In genomic region chr6:87796251-87796880, GRCm38 (mm10) we compare ENCODE assay signal across 17 mouse cellular contexts. TPM values are rescaled to one million over a fixed set of nuclear protein-coding genes. Genes with fewer than 3 reads are reported as not detected.
DNase-seq lines count a peak whose midpoint lies in the region; ATAC-seq and TF ChIP-seq lines count a peak whose summit lies in the region.
"Had no signal": no experiment of that assay in that cellular context is flagged by ENCODE, and none has a peak within 500 bp of the region (broad histone marks: within the 10 kb centered on the region; RNA-seq: fewer than 3 reads in every experiment).

No protein-coding gene starts in this region.

- no peak for TF ChIP-seq CTCF in intestine, postnatal 0 days (IDR thresholded peaks at IDR 0.05; ENCODE audit: low read depth)
- no peak for TF ChIP-seq CTCF in heart, adult 2 months (IDR thresholded peaks at IDR 0.05)

- H3K79me2 ChIP-seq in heart, adult 2 months (replicated peaks; ENCODE audit: control insufficient read depth, insufficient read depth, low read length) = no peaks in the 10 kb centered on the region

- intact Hi-C loops in heart, adult 2 months (cut with DNase I) = no loop called here

- H3K4me2 ChIP-seq in intestine, embryonic 16.5 days (ENCODE audit: low read depth, low read length) = no peak overlapping the region
- H3K4me2 ChIP-seq in intestine, postnatal 0 days (replicated peaks; ENCODE audit: low read depth) = no peak overlapping the region
- peak overlapping the region; percentile 54 for H3K4me2 ChIP-seq in liver, embryonic 13.5 days
- H3K4me2 ChIP-seq in stomach, embryonic 15.5 days = no peak overlapping the region
- H3K4me2 ChIP-seq in forebrain, embryonic 15.5 days (replicated peaks) = no peak overlapping the region

- TF ChIP-seq EP300 in heart, adult 2 months (IDR thresholded peaks at IDR 0.05; ENCODE audit: insufficient read depth, low read depth, low read length) = no peak

- WGBS in intestine, embryonic 16.5 days = 83% methylated on average over 6 of the region's 6 CpGs
- 80% methylated on average over 6 of the region's 6 CpGs for WGBS in intestine, postnatal 0 days
- 59% methylated on average over 6 of the region's 6 CpGs for WGBS in liver, embryonic 13.5 days (ENCODE audit: insufficient replicate concordance)
- 88% methylated on average over 6 of the region's 6 CpGs for WGBS in stomach, embryonic 15.5 days
- WGBS in forebrain, embryonic 15.5 days = 84% methylated on average over 6 of the region's 6 CpGs
- 79% methylated on average over 6 of the region's 6 CpGs for WGBS in heart, adult 2 months

- peak; percentile 53 for DNase-seq in liver, embryonic 13.5 days
- no peak for DNase-seq in heart, adult 2 months
- DNase-seq in left cerebral cortex, adult 11 months (ENCODE audit: low spot score) = no peak
- DNase-seq: cerebellum, adult 9-11 months; gastrocnemius, postnatal 36 days; lung, postnatal 10 days; right cerebral cortex, postnatal 25 days; thymus, postnatal 25 days had no signal

- H3K27ac ChIP-seq in intestine, embryonic 16.5 days (ENCODE audit: low read length) = no peak overlapping the region
- H3K27ac ChIP-seq in intestine, postnatal 0 days (ENCODE audit: low read depth, low read length) = no peak overlapping the region
- H3K27ac ChIP-seq in liver, embryonic 13.5 days = peak overlapping the region; percentile 94
- H3K27ac ChIP-seq in stomach, embryonic 15.5 days = no peak overlapping the region
- H3K27ac ChIP-seq in forebrain, embryonic 15.5 days (replicated peaks) = no peak overlapping the region
- no peak overlapping the region for H3K27ac ChIP-seq in heart, adult 2 months
- H3K27ac ChIP-seq: heart, embryonic 10.5 days; kidney, postnatal 0 days had no signal

- no peaks in the 10 kb centered on the region for H3K9me3 ChIP-seq in intestine, embryonic 16.5 days (ENCODE audit: control insufficient read depth, low read length)
- H3K9me3 ChIP-seq in intestine, postnatal 0 days (ENCODE audit: control insufficient read depth) = no peaks in the 10 kb centered on the region
- no peaks in the 10 kb centered on the region for H3K9me3 ChIP-seq in liver, embryonic 13.5 days (replicated peaks)
- no peaks in the 10 kb centered on the region for H3K9me3 ChIP-seq in stomach, embryonic 15.5 days
- no peaks in the 10 kb centered on the region for H3K9me3 ChIP-seq in forebrain, embryonic 15.5 days
- H3K9me3 ChIP-seq: heart, embryonic 10.5 days had no signal

- H3K4me3 ChIP-seq in intestine, embryonic 16.5 days (ENCODE audit: low read length) = no peak overlapping the region
- no peak overlapping the region for H3K4me3 ChIP-seq in intestine, postnatal 0 days (ENCODE audit: low read depth, low read length)
- H3K4me3 ChIP-seq in liver, embryonic 13.5 days (replicated peaks) = peak overlapping the region; percentile 5; the same call in 1 of the 2 replicates
- no peak overlapping the region for H3K4me3 ChIP-seq in stomach, embryonic 15.5 days (replicated peaks)
- H3K4me3 ChIP-seq in forebrain, embryonic 15.5 days = no peak overlapping the region
- no peak overlapping the region for H3K4me3 ChIP-seq in heart, adult 2 months
- H3K4me3 ChIP-seq: heart, embryonic 10.5 days had no signal

- peaks cover under 1% of the 10 kb centered on the region; the same call in 1 of the 2 replicates for H3K4me1 ChIP-seq in intestine, embryonic 16.5 days (ENCODE audit: control insufficient read depth, insufficient read depth, low read length)
- H3K4me1 ChIP-seq in intestine, postnatal 0 days (replicated peaks; ENCODE audit: control insufficient read depth, insufficient read depth, low read length) = no peaks in the 10 kb centered on the region
- H3K4me1 ChIP-seq in liver, embryonic 13.5 days (replicated peaks) = peaks cover 92% of the 10 kb centered on the region
- H3K4me1 ChIP-seq in stomach, embryonic 15.5 days = 0 out of 2 replicates have a peak, but pooled peaks cover 5% of the 10 kb centered on the region
- no peaks in the 10 kb centered on the region for H3K4me1 ChIP-seq in forebrain, embryonic 15.5 days
- no peaks in the 10 kb centered on the region; the same call in 1 of the 2 replicates for H3K4me1 ChIP-seq in heart, adult 2 months (ENCODE audit: control insufficient read depth, insufficient read depth, low read length)

- TF ChIP-seq POLR2A in heart, adult 2 months (IDR thresholded peaks at IDR 0.05; ENCODE audit: insufficient read depth, low read depth, low read length) = no peak

- H3K36me3 ChIP-seq in intestine, embryonic 16.5 days (ENCODE audit: control insufficient read depth, insufficient read depth, low read length) = no peaks in the 10 kb centered on the region
- peaks cover 35% of the 10 kb centered on the region for H3K36me3 ChIP-seq in intestine, postnatal 0 days (ENCODE audit: control insufficient read depth, insufficient read depth)
- peaks cover 57% of the 10 kb centered on the region for H3K36me3 ChIP-seq in liver, embryonic 13.5 days
- peaks cover 10% of the 10 kb centered on the region; the same call in 1 of the 2 replicates for H3K36me3 ChIP-seq in stomach, embryonic 15.5 days
- 0 out of 2 replicates have a peak, but pooled peaks cover 9% of the 10 kb centered on the region for H3K36me3 ChIP-seq in forebrain, embryonic 15.5 days
- no peaks in the 10 kb centered on the region for H3K36me3 ChIP-seq in heart, adult 2 months (ENCODE audit: control insufficient read depth, insufficient read depth, low read length)

- H3K27me3 ChIP-seq in intestine, embryonic 16.5 days (replicated peaks; ENCODE audit: control insufficient read depth, insufficient read depth, low read length) = no peaks in the 10 kb centered on the region
- H3K27me3 ChIP-seq in intestine, postnatal 0 days (replicated peaks; ENCODE audit: control insufficient read depth, insufficient read depth, low read length) = no peaks in the 10 kb centered on the region
- H3K27me3 ChIP-seq in liver, embryonic 13.5 days = no peaks in the 10 kb centered on the region
- no peaks in the 10 kb centered on the region for H3K27me3 ChIP-seq in stomach, embryonic 15.5 days (replicated peaks)
- H3K27me3 ChIP-seq in forebrain, embryonic 15.5 days = no peaks in the 10 kb centered on the region
- H3K27me3 ChIP-seq in heart, adult 2 months (ENCODE audit: control insufficient read depth, insufficient read depth, low read length) = no peaks in the 10 kb centered on the region
- H3K27me3 ChIP-seq: CH12.LX had no signal

- H3K9ac ChIP-seq in intestine, embryonic 16.5 days (ENCODE audit: low read depth, low read length) = no peak overlapping the region
- no peak overlapping the region for H3K9ac ChIP-seq in intestine, postnatal 0 days (ENCODE audit: low read depth, low read length)
- H3K9ac ChIP-seq in liver, embryonic 13.5 days = peak overlapping the region; percentile 65
- no peak overlapping the region for H3K9ac ChIP-seq in stomach, embryonic 15.5 days
- no peak overlapping the region for H3K9ac ChIP-seq in forebrain, embryonic 15.5 days (replicated peaks)
- H3K9ac ChIP-seq in heart, adult 2 months (ENCODE audit: low read depth, low read length) = no peak overlapping the region

- 0 out of 2 replicates have a peak, but pooled peaks have one; percentile 28 for ATAC-seq in intestine, embryonic 16.5 days
- ATAC-seq in intestine, postnatal 0 days = no peak
- ATAC-seq in erythroblast, adult 5-6 weeks (replicated peaks; ENCODE audit: low FRiP score, poor library complexity, severe bottlenecking) = peak; percentile 39; the same call in 1 of the 2 replicates
- ATAC-seq in liver, embryonic 13.5 days (ENCODE audit: low read depth) = peak; percentile 94
- peak; percentile 79; the same call in 1 of the 2 replicates for ATAC-seq in stomach, embryonic 15.5 days (ENCODE audit: insufficient read depth, low FRiP score, low read depth)
- ATAC-seq in forebrain, embryonic 15.5 days (replicated peaks) = no peak
- ATAC-seq: midbrain, embryonic 16.5 days had no signal

RNA-seq across cellular contexts. Expression of gene Rab43, which starts 15.6 kb away (rescaled TPM):
- polyA plus RNA-seq in intestine, embryonic 16.5 days (2015; fragmentation: Nextera tagmentation; extraction: Ambion mirVana) = 11.3 and 12.2 TPM in 2 replicates
- 25.5 and 25.9 TPM in 2 replicates for polyA plus RNA-seq in intestine, postnatal 0 days (2015; fragmentation: Nextera tagmentation; extraction: Ambion mirVana)
- 173 and 230 TPM in 2 replicates for total RNA-seq in erythroblast, adult 5-6 weeks (2015; ENCODE audit: low replicate concordance)
- 219 and 239 TPM in 2 replicates for total RNA-seq in erythroblast, adult 5-6 weeks (2017; ENCODE audit: low replicate concordance)
- 20.6 and 24.1 TPM in 2 replicates for polyA plus RNA-seq in liver, embryonic 13.5 days (2015; fragmentation: Nextera tagmentation; extraction: Ambion mirVana)
- 11.9 and 12.4 TPM in 2 replicates for polyA plus RNA-seq in stomach, embryonic 15.5 days (2015; fragmentation: Nextera tagmentation; extraction: Ambion mirVana)
- 6.9 and 8.0 TPM in 2 replicates for polyA plus RNA-seq in forebrain, embryonic 15.5 days (2015; fragmentation: Nextera tagmentation; extraction: Ambion mirVana)
- total RNA-seq in heart, adult 2 months (2021) = 10 to 100 TPM; 11.1 to 11.6 TPM
- polyA plus RNA-seq in heart, adult 2 months (2012; rRNA removed) = 12.2 and 17.6 TPM in 2 replicates

RNA-seq across cellular contexts. Expression of gene Gp9, which starts 18.5 kb away (rescaled TPM):
- polyA plus RNA-seq in intestine, embryonic 16.5 days (2015; fragmentation: Nextera tagmentation; extraction: Ambion mirVana) = 1.5 and 2.0 TPM in 2 replicates
- polyA plus RNA-seq in intestine, postnatal 0 days (2015; fragmentation: Nextera tagmentation; extraction: Ambion mirVana) = 2.1 and 2.3 TPM in 2 replicates
- total RNA-seq in erythroblast, adult 5-6 weeks (2015; ENCODE audit: low replicate concordance) = 5.4 and 7.7 TPM in 2 replicates
- total RNA-seq in erythroblast, adult 5-6 weeks (2017; ENCODE audit: low replicate concordance) = 4.9 and 5.6 TPM in 2 replicates
- 32.7 and 35.6 TPM in 2 replicates for polyA plus RNA-seq in liver, embryonic 13.5 days (2015; fragmentation: Nextera tagmentation; extraction: Ambion mirVana)
- 1.7 and 2.4 TPM in 2 replicates for polyA plus RNA-seq in stomach, embryonic 15.5 days (2015; fragmentation: Nextera tagmentation; extraction: Ambion mirVana)
- 0.46 and 0.65 TPM in 2 replicates for polyA plus RNA-seq in forebrain, embryonic 15.5 days (2015; fragmentation: Nextera tagmentation; extraction: Ambion mirVana)
- 1 to 10 TPM in 1 of 2 experiments, under 1 TPM in 1; 0.94 to 5.8 TPM for total RNA-seq in heart, adult 2 months (2021)
- polyA plus RNA-seq in heart, adult 2 months (2012; rRNA removed) = 2.6 and 9.9 TPM in 2 replicates
- total RNA-seq: CH12.LX; gastrocnemius, postnatal 36 days had no signal

RNA-seq across cellular contexts. Expression of gene Gm45140, which starts 39.2 kb away (rescaled TPM):
- 3.7 and 4.1 TPM in 2 replicates for polyA plus RNA-seq in intestine, embryonic 16.5 days (2015; fragmentation: Nextera tagmentation; extraction: Ambion mirVana)
- 1.3 and 2.0 TPM in 2 replicates for polyA plus RNA-seq in intestine, postnatal 0 days (2015; fragmentation: Nextera tagmentation; extraction: Ambion mirVana)
- 1.3 TPM in 2 replicates for total RNA-seq in erythroblast, adult 5-6 weeks (2015; ENCODE audit: low replicate concordance)
- total RNA-seq in erythroblast, adult 5-6 weeks (2017; ENCODE audit: low replicate concordance) = 12.8 and 18.0 TPM in 2 replicates
- 3.5 and 5.8 TPM in 2 replicates for polyA plus RNA-seq in liver, embryonic 13.5 days (2015; fragmentation: Nextera tagmentation; extraction: Ambion mirVana)
- 4.2 and 4.7 TPM in 2 replicates for polyA plus RNA-seq in stomach, embryonic 15.5 days (2015; fragmentation: Nextera tagmentation; extraction: Ambion mirVana)
- polyA plus RNA-seq in forebrain, embryonic 15.5 days (2015; fragmentation: Nextera tagmentation; extraction: Ambion mirVana) = 3.6 and 3.7 TPM in 2 replicates
- total RNA-seq in heart, adult 2 months (2021) = 1 to 10 TPM in 1 of 2 experiments, under 1 TPM in 1; 0.23 to 1.4 TPM
- 0.16 and 0.79 TPM in 2 replicates for polyA plus RNA-seq in heart, adult 2 months (2012; rRNA removed)

RNA-seq across cellular contexts. Expression of gene Isy1, which starts 42.2 kb away (rescaled TPM):
- polyA plus RNA-seq in intestine, embryonic 16.5 days (2015; fragmentation: Nextera tagmentation; extraction: Ambion mirVana) = 42.5 and 50.5 TPM in 2 replicates
- polyA plus RNA-seq in intestine, postnatal 0 days (2015; fragmentation: Nextera tagmentation; extraction: Ambion mirVana) = 24.5 and 26.4 TPM in 2 replicates
- 3.7 and 6.3 TPM in 2 replicates for total RNA-seq in erythroblast, adult 5-6 weeks (2015; ENCODE audit: low replicate concordance)
- total RNA-seq in erythroblast, adult 5-6 weeks (2017; ENCODE audit: low replicate concordance) = 3.5 and 5.0 TPM in 2 replicates
- polyA plus RNA-seq in liver, embryonic 13.5 days (2015; fragmentation: Nextera tagmentation; extraction: Ambion mirVana) = 51.5 and 63.6 TPM in 2 replicates
- 39.0 and 53.4 TPM in 2 replicates for polyA plus RNA-seq in stomach, embryonic 15.5 days (2015; fragmentation: Nextera tagmentation; extraction: Ambion mirVana)
- 37.8 and 38.7 TPM in 2 replicates for polyA plus RNA-seq in forebrain, embryonic 15.5 days (2015; fragmentation: Nextera tagmentation; extraction: Ambion mirVana)
- 10 to 100 TPM; 22.3 to 22.8 TPM for total RNA-seq in heart, adult 2 months (2021)
- polyA plus RNA-seq in heart, adult 2 months (2012; rRNA removed) = 7.3 and 15.1 TPM in 2 replicates

RNA-seq across cellular contexts. Expression of gene Cnbp, which starts 54.5 kb away (rescaled TPM):
- 831 and 949 TPM in 2 replicates for polyA plus RNA-seq in intestine, embryonic 16.5 days (2015; fragmentation: Nextera tagmentation; extraction: Ambion mirVana)
- polyA plus RNA-seq in intestine, postnatal 0 days (2015; fragmentation: Nextera tagmentation; extraction: Ambion mirVana) = 385 and 395 TPM in 2 replicates
- 121 and 143 TPM in 2 replicates for total RNA-seq in erythroblast, adult 5-6 weeks (2015; ENCODE audit: low replicate concordance)
- 172 and 205 TPM in 2 replicates for total RNA-seq in erythroblast, adult 5-6 weeks (2017; ENCODE audit: low replicate concordance)
- polyA plus RNA-seq in liver, embryonic 13.5 days (2015; fragmentation: Nextera tagmentation; extraction: Ambion mirVana) = 786 and 880 TPM in 2 replicates
- 975 and 1,053 TPM in 2 replicates for polyA plus RNA-seq in stomach, embryonic 15.5 days (2015; fragmentation: Nextera tagmentation; extraction: Ambion mirVana)
- 741 and 747 TPM in 2 replicates for polyA plus RNA-seq in forebrain, embryonic 15.5 days (2015; fragmentation: Nextera tagmentation; extraction: Ambion mirVana)
- 100 to 1,000 TPM; 303 to 355 TPM for total RNA-seq in heart, adult 2 months (2021)
- 201 and 451 TPM in 2 replicates for polyA plus RNA-seq in heart, adult 2 months (2012; rRNA removed)

Comparison
In these comparisons a context has a peak if more than half of its experiments do, and no peak if none do; other contexts are left out.
1. ATAC-seq: peak in intestine, embryonic 16.5 days (single experiment), erythroblast, adult 5-6 weeks (single experiment), liver, embryonic 13.5 days (single experiment) and stomach, embryonic 15.5 days (single experiment); none in intestine, postnatal 0 days (single experiment) and forebrain, embryonic 15.5 days (single experiment).